Mouse (Mus musculus) urinary bladder, postnatal 0 days (tissue): ENCODE results near the gene Stx19. TPM values are rescaled to one million over a fixed set of nuclear protein-coding genes. Genes with fewer than 3 reads are reported as not detected.

Source experiments
- microRNA-seq: library from miRNA; unstranded; fragments of <30 nt; microRNA quantifications from one replicate; pipeline ENCODE4, GENCODE M21; 2016
- polyA plus RNA-seq: library from polyadenylated mRNA; unstranded; fragments of >200 nt; fragmentation: Nextera tagmentation; extraction: Ambion mirVana; gene quantifications from 2 replicates; pipeline ENCODE4 v1.2.1, GENCODE M21; 2015

Gene Stx19
- polyA plus RNA-seq: 0.68 and 0.78 TPM in 2 replicates

GRCm38 (mm10) chr16:62814491-62814890 lies at the start of gene Stx19:
Stx19 (plus strand) TSS chr16:62814676.

DNA sequence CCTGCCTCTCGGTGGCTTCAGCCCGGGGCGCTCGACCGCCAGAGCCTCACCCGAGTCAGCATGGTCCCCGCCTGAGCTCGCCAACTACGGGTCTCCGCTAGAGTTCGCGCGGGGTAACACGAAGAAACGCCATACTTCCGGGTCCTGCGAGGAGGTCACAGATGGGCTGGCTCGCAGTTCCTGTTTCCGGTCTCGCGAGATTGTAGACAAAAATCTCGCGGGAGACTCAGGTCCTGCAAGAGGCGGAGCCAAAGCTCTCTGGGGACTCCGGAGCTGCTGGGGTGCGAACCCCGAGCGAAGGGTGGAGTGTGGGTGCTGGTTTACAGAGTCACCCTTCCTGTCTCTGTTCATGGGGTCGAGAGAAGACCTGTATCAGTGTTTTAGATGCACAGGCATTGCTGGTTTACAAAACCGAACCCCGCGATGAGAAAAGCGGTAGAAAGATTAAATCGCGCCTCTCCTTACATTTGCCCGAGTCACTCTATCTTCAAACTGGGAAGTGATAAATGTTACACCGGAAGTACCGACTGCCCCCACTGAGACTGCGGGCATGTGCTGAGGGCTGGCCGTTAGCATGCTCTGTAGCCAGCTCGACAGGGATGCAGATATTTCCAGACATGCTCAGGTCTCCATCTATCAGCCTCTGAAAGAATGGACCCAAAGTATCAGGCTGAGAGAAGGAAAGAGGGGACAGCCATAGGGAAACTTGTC lies 27.7 kb upstream of the Stx19 start, which contains the start of gene Nsun3:
Gene Nsun3, minus strand, starts transcription at position 198 of the 711 bp plus-strand sequence.

DNA sequence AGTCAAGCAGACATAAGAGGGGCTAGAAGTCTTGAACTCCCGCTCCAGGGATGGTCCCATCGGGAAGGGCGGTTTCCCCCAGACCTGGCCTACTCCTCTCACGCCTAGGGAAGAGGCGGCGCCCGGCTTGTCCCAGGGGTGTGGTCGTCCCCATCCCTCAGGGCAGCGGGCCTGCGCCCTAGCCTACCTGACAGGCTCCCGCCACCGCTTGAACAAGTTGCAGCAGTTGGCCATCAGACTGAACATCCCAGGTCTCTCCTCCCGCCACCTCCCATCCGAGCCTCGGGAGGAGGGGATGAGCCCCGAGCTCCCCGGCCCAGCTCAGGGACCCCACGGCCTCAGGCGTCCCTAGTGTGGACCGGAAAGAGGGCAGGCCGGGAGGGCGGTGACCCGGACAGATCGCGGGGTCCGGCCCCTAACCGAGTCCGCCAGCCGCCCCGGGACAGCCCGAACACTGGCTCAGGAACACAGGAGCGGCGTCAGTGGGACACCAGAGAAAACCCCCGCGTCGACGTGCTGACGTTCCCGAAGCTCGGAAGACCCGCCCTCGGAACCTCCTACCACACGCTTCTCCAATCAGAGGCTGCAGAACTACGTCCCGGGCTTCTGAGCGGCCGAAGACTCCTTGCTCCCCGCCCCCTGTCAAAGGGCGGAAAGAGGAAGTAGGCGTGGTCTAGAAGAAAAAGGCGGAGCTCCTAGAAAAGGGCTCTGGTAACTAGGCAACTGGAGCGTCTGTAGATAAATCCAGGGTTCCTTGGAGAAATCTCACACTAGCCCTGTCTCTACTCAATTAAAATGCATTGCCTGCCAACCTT lies 32.2 kb downstream of the Stx19 start, which contains the start of gene Arl13b:
Gene Arl13b, minus strand, starts transcription at position 543 of the 815 bp plus-strand sequence.

DNA sequence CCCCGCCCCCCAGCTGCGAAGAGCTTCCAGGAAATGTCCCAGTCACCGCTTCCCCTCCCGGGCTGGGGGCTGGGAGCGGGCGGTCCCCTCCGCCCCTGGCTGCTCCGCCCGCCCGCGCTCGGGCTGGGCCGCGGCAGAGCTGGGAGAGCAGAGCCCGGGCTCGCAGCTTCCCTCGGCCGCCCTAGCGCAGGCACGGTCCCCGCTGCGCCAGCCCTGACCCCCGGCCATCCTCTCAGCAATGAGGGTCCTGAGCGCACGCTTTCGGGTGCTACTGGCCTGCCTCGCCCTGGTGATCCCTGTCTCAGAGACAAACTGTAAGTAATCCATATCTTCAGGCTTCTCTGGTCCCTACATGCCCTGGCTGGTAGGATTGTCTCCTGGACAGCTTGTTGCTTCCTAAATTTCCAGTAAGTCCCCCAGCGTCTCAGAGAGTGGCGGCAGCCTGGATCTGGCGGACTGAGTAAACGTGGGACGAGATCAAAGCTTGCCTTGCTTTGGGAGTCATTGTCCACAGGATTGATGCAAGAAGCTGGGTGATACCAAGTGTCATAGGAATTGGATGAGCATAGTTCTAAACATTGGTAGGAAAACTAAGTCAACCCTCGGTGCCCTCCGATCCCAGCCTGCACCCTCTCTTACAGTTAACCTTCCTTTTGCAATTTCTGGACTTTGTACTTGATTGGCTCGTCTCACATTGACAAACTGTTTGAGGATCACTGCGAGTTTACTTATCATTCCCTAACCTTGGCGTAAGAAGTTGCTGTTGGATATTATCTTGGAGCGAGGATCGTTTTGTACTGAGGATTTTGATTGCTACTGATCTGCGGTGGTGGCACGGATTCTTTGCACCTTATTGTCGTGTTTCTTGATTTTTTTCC lies 40.0 kb downstream of the Stx19 start, which contains the start of gene Pros1:
Gene Pros1, plus strand, starts transcription at position 117 of the 878 bp plus-strand sequence.

Small RNAs within 50 kb of the gene (microRNA-seq; reads per million reads assigned to microRNA genes)
- gene Gm25986: not detected

Other genes with a start within 250 kb of the Stx19 start
- 4.1 and 5.0 TPM in 2 replicates for gene Nsun3, start 27.9 kb upstream of the Stx19 start, polyA plus RNA-seq
- gene Arl13b, start 32.4 kb downstream of the Stx19 start, polyA plus RNA-seq: 12.9 and 15.7 TPM in 2 replicates
- 32.3 and 33.4 TPM in 2 replicates for gene Pros1, start 39.6 kb downstream of the Stx19 start, polyA plus RNA-seq